Mouse (Mus musculus) monocyte, adult 2 months (primary cell): ENCODE data around the gene Kif14.
"Not testable (repeated sequence)": the region's sequence is repeated elsewhere in the genome, so short reads cannot be mapped to it uniquely, and the experiment has no call there.

Source experiments
- DNase-seq, 2 experiments: peaks; one replicate each; pipeline ENCODE4 v3.0.0; 2022; ENCODE audit warnings: low spot score in 2 of 2, low read depth in 1 of 2

The Kif14 gene

GRCm38 (mm10) chr1:136470471-136470870, 4.3 kb downstream of the Kif14 start:
- no peak for DNase-seq

GRCm38 (mm10) chr1:136491681-136492080, 25.5 kb downstream of the Kif14 start:
- no peak for DNase-seq

DNA sequence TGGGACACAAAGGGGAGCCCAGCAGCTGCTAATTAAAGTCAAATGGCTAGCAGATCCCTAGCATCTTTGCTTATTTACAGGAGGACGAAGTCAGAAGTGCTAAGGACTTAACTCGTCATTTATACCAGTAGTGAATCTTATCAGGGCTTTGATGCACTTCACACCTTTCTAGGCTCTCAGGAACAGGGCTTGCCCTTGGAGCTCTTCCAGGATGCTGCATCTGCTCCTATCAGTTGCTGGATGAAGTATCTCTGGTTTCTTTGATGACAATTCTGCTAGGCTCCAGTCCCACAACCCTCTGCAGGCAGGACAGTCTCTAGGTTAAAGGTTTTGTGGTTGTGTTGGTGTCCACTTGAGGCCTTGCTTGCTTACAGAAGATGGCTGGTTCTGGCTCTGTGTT, 26.1 kb downstream of the Kif14 start:
- no peak for DNase-seq

GRCm38 (mm10) chr1:136499317-136499716, 33.2 kb downstream of the Kif14 start:
- DNase-seq, result no peak

- DNase-seq, result no peak
These were observed 36.8 kb downstream of the Kif14 start for GRCm38 (mm10) chr1:136502936-136503335.

- DNase-seq, result not testable (repeated sequence)
These were observed 40.1 kb downstream of the Kif14 start for GRCm38 (mm10) chr1:136506255-136506654.

DNA sequence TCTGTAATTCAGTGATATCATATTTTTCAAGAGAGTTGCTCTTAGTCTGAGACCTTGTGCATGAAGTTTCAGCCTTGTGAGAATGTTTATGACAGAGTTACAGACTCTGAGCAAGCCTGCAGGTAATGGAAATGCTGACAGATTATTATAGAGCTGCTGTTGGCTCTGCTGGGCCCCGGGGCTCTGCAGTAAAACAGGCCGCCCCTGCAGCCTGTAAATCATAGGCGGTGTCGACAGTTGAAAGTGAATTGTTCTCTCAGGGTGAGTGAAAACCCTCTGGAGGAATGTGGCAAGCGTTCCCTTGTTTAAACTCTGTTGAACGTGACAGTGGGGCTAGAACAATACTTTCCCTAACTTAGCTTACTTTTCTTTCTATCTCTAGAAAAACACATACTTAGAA, 46.2 kb downstream of the Kif14 start:
- DNase-seq, result no peak

DNA sequence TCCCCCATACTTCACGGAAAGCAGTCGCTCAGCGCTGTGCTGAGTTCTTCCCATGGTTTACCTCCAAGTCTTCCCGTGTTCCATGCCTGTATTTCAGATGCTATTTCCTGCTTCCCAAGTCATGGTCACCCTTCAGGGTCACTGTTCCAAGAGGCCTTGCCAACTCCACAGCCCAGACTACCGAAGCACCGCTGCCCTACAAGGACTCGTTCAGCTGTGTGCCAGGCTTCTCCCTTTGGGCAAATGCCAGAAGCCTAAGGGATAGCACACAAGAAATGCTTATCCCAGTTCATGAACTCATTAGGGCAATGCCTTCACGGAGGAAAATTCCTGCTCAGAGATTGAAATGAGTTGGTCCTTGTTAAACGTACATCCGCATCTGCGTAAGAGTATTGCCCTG, 47.0 kb downstream of the Kif14 start:
- DNase-seq, result no peak

DNA sequence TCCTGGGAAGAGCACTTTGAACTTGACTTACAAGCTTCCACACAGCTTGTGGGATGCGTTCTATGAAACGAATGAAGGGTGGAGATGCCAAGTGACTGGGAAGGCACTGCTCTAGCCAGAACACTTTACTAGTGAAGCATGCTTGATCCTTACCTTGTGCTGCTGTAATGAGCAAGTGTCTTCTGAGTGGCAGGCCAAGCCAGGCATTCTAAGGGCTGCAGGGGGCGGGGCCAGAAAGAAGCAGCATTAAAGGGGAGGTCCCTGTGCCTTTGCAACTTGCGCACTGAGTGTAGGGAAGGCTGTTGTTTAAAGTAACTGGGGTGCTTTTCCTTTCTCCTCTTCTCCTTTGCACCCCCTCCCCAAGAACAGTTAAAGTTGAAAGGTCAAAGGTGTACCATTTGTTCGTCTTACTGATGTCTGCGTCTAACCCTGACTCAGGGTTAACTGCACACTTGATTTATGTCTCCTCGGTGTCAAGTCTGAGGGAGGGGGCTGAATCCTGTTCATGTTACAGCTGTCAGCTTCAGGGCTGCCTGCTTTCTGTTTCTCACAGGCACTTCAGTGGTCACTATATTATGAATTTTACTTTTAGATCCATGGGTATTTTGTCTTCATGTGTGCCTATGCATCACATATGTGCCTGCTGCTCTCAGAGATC, 52.7 kb downstream of the Kif14 start:
- no peak for DNase-seq

DNA sequence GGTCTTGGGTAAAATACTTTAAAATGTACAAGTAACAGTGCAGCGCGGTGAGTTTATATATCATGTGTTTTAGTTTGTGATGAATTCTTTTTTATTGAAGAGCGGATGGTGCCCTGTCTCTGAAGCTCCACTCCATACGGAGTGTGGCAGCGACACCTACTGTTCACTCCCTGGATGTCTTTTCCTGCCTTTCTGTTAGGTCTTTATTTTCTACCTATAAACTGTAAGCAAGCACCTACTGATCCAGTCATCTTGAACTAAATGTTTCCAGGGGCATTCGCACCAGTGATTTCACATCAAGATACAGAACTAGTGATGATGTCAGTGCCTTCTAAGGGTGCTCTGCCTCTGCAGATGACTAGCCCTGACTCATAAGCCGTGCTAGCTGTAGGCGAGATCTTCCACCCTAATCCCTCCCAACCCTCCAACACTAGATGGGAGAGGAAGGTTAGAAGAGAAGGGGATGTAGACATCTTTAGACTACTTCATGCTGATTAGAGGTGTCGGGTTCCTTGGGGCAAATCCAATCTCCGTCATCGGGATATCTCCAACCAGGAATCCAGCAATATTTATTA, 55.3 kb downstream of the Kif14 start:
- no peak for DNase-seq

GRCm38 (mm10) chr1:136524917-136525316, 58.8 kb downstream of the Kif14 start:
- peak; percentile 7 to 15 for DNase-seq

GRCm38 (mm10) chr1:136525818-136526217, 59.7 kb downstream of the Kif14 start:
- DNase-seq, result no peak

GRCm38 (mm10) chr1:136527163-136527562, 61.0 kb downstream of the Kif14 start:
- DNase-seq, result no peak

GRCm38 (mm10) chr1:136532556-136532955, 66.4 kb downstream of the Kif14 start:
- no peak for DNase-seq

- DNase-seq, result no peak
These were observed 70.8 kb downstream of the Kif14 start for GRCm38 (mm10) chr1:136536947-136537346.

DNA sequence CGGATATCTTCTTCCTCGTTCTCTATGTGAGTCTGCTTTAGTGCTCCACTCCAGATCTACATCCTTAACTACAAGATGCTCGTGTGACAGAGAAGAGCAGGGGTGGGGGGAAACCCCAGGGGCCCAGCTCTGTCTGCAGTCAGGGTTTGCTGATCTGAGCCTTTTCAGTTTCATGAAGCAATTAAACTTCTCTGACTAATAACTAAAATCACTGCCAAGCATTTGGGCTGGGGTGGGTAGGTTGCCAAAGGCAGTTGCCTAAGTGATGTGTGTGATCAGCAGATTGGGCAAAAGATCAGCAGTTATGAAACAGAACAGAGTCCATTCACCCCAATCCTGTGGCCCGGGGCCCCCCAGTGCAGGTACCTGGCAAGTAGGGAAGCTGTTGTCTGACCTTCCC, 72.1 kb downstream of the Kif14 start:
- no peak for DNase-seq

GRCm38 (mm10) chr1:136540407-136540895, 74.3 kb downstream of the Kif14 start:
- DNase-seq, result no peak

DNA sequence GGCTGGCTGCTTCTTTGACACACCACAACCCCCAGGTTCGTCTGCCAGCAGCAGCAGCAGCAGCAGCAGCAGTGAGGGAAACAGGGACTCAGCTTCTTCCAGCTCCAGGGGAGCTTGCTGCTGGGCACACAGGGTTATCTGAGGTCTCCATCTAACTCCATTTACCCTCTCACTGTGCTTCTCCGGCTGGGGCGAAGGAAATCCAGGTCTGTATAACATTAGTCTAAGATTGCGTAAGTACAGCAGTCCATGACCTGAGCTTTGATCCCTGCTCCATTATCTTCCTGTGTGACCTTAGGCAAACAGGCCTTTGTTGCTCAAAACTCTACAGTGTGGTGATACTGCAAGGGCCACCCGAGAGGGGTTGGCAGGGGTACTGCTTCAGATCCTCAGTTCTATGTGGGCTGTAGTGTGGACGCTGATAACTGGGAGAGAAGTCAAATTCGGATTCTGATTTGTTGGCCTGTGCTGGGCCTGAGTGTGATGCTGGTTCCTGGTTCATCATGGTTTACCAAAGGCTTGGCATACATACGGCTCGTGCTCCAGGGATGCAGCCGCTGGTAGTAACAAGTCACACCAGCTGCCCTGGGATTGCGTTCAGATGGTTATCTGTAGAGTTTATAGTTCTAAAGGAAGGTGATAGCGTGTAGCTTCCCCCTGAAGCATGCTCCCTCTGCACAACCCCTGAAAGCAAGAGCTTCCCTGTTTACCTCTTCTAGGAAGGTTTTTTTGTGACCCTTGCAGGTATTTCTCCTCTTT, 75.7 kb downstream of the Kif14 start:
- no peak for DNase-seq

- no peak for DNase-seq
These were observed 77.8 kb downstream of the Kif14 start for GRCm38 (mm10) chr1:136543920-136544319.

DNA sequence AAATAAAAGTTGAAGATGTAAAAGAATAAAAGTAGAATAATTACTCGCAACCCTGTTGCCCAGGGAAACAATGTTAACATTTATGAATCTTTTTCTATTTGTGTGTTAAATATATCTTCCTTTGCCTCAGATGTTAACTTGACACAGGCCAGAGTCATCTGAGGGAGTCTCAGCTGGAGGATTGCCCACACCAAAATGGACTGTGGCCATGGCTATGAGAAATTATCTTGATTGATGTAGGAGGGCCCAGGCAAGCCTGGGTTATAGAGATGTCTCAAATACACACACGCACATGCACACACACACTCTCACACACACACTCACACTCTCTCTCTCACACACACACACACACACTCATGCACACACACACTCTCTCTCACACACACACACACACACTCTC, 80.9 kb downstream of the Kif14 start:
- DNase-seq, result no peak

DNA sequence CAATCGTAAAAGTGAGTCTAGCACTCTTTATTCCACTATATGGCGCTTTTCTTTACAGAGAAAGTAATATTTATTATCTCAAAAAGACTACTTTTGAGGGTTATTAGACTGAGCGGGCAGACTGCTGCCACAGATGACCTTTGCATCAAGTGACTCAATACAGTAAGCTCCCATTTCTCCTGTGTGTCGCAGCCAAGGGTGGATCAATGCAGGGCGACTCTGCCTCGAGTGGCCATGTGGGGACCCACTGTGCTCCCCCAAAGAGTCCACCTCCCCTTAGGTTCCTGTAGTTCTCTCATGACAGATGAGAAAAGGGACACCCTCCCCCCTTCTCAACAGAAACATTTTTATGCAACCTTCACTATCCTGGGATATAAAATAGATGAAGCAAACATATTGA, 84.1 kb downstream of the Kif14 start:
- DNase-seq, result no peak

DNA sequence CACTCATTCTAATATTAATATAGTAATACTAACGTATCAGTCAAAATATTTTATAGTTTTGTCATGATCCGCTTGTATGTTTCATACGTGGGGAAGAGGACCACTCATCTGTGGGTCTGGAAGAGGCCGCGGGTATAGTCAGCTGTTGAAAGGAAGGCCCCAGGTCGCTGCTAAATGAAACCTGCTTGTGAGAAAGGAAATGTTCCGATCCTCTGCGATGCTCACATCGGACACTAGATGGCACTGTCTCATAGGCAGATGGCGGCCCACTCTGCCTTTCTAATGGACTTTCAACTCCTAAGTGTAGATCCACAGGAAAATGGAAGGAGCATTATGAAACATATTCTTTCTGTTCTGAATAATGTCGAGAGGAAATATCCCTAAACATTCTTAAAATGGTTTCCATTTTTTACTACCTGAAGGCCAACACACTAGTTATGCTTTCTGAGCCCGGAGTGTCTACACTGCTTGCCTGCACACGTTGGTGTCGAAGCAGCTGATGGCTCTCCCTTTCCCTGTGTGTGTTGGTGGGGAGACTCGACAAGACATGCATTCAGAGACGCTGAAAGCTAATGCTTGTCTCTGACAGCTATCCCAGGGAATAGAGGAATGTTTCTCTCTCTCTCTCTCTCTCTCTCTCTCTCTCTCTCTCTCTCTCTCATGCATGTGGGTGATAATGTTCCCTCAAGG, 84.9 kb downstream of the Kif14 start:
- DNase-seq, result peak in 1 of 2 experiments; percentile 46
